Mouse (Mus musculus) embryonic fibroblast, embryonic 13.5 days (primary cell): ENCODE data around the gene Rdh12.

Source experiments
- CTCF ChIP-seq: IDR thresholded peaks from 2 replicates; pipeline ENCODE4 v1.5.1; 2011; ENCODE audit warnings: mild to moderate bottlenecking, control low read depth, low read length, moderate library complexity, borderline replicate concordance; ENCODE audit not compliant: insufficient read depth
- POLR2A ChIP-seq: IDR thresholded peaks from 2 replicates; pipeline ENCODE4 v1.6.1; 2011; ENCODE audit warnings: low read depth, mild to moderate bottlenecking, control low read depth, low read length, moderate library complexity

DNA sequence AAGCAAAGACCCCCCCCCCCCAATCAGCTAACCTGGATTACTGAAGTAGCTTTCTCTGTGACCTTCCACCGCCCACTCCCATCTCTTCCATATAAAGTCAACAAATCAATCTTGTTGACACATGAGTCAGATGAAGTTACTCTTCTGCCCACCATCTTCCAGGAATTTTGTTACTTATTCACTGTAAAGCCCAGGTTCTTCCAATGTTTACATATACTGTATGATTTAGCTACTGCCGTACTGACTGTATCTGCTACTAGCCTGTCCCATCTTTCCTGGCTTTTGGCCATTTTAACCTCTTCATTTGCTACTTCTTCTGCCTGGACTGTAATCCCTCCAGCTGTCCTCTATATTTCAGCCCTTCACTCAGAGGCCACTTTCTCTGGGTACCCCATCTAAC is 33.3 kb downstream of the Rdh12 start:
- TF ChIP-seq POLR2A (no peak), CTCF (no peak)
